Mouse (Mus musculus) cerebellum, adult 2 months (tissue): ENCODE data around the gene Gbp9. TPM values are rescaled to one million over a fixed set of nuclear protein-coding genes. Genes with fewer than 3 reads are reported as not detected.
"Not testable (repeated sequence)": the region's sequence is repeated elsewhere in the genome, so short reads cannot be mapped to it uniquely, and the experiment has no call there.

Experiments
- DNase-seq, 2 experiments: peaks; one replicate each; pipeline ENCODE4 v3.0.0; 2021
- H3K27ac ChIP-seq: fragments of 200-500 bp; 2 replicates; pipeline ENCODE4 v1.5.1; 2012; ENCODE audit warnings: low read length, control low read depth, inconsistent platforms; ENCODE audit not compliant: insufficient read depth
- H3K27me3 ChIP-seq: fragments of 200-500 bp; 2 replicates; pipeline ENCODE4 v1.6.1; 2012; ENCODE audit warnings: inconsistent platforms, mild to moderate bottlenecking, low read length, moderate library complexity; ENCODE audit not compliant: control insufficient read depth, insufficient read depth
- H3K4me1 ChIP-seq: fragments of 200-500 bp; 2 replicates; pipeline ENCODE4 v1.6.1; 2011; ENCODE audit warnings: low read length; ENCODE audit not compliant: control insufficient read depth, insufficient read depth
- H3K4me3 ChIP-seq: fragments of 200-500 bp; replicated peaks from 2 replicates; pipeline ENCODE3; 2011; ENCODE audit warnings: mild to moderate bottlenecking, low read depth, low read length, control low read depth; ENCODE audit not compliant: insufficient read depth
- CTCF ChIP-seq: fragments of 200-500 bp; IDR thresholded peaks from 2 replicates; pipeline ENCODE4 v1.5.1; 2011; ENCODE audit warnings: low read depth, mild to moderate bottlenecking, control low read depth, low read length, moderate library complexity, borderline replicate concordance; ENCODE audit not compliant: insufficient read depth
- POLR2A ChIP-seq: fragments of 200-500 bp; IDR thresholded peaks from 2 replicates; pipeline ENCODE4 v1.6.1; 2011; ENCODE audit warnings: low read length, control low read depth, borderline replicate concordance; ENCODE audit not compliant: insufficient read depth
- WGBS: fragments of 180-500 bp; shearing (Covaris S2); methylation state at CpG from one replicate; pipeline ENCODE4 v1.1.7; 2018; 5-methylcytosine and 5-hydroxymethylcytosine counted together
- polyA plus RNA-seq: library from polyadenylated mRNA; depleted of rRNA; stranded (reverse); fragments of >200 nt; gene quantifications from 2 replicates; pipeline ENCODE4 v1.2.3, GENCODE M21; 2012

The Gbp9 gene
- polyA plus RNA-seq, 1 experiment: 2.6 TPM

DNA sequence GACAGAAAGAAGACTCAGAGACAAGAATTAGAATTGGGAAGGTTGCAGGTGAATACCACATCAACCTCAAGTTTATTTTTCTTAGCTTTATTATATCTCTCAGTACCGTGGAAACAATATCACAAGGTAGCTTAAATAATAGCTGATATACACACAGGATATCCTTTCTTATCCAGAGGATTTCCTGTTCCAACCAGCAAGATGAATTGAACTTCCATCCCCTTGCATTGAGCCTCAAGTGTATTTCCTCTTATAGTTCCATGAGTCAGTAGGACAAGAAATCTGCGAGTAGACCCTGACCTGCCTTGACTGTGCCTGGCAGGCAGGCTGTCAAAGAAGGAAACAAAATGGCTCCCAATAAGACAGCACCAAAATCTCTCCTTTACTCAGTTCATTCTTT lies 23.6 kb downstream of the Gbp9 start:
- Histone ChIP-seq H3K27ac (no peak overlapping the region), H3K27me3 (no peaks in the 10 kb centered on the region), H3K4me1 (no peaks in the 10 kb centered on the region), H3K4me3 (no peak overlapping the region)
- TF ChIP-seq CTCF: no peak
- TF ChIP-seq POLR2A: no peak
- 92% methylated on average over 2 of the region's 2 CpGs for WGBS
- DNase-seq: no peak

DNA sequence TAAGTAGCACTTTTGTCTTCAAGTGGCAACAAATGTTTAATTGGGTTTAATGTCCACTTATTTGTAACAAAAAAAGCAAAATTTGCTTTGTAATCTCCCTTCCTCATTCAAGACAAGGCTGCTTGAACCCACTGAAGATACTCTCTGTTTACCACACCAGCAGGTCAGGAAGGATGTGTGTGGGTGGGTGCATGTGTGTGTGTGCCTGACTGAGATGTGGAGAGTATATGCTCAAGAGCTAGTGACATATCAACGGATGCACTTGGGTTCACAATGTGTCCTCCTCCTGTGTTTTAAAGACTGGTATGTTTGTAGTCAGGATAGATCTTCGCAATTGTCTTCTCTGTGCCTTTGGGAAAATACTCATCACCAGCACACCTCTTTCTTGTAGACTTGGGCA lies 24.6 kb downstream of the Gbp9 start:
- 87% methylated on average over 2 of the region's 2 CpGs for WGBS
- H3K27ac ChIP-seq: no peak overlapping the region
- H3K4me1 ChIP-seq: no peaks in the 10 kb centered on the region
- DNase-seq: no peak
- H3K27me3 ChIP-seq: no peaks in the 10 kb centered on the region
- TF ChIP-seq CTCF (no peak), POLR2A (no peak)
- H3K4me3 ChIP-seq: no peak overlapping the region

DNA sequence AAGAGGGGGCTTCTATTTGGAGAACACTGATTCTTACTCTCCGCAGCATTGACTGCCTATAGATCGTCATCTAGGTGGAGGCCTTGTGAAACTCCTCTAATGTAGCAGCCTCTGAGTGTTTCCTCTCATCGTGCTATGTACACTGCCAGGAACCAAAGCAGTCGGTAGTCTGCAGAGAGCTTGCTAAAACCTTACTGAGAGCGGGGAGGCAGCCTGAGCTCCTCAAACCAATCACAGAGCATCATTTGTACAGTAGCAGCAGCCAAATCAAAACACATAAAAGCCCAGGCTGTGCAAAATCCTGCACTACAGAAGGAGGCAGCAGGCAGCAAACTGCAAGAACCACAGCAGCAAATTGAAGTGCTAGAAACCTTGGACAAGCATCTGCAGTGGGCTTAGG lies 25.7 kb downstream of the Gbp9 start:
- TF ChIP-seq CTCF (no peak), POLR2A (no peak)
- Histone ChIP-seq H3K27me3 (no peaks in the 10 kb centered on the region), H3K4me1 (no peaks in the 10 kb centered on the region), H3K27ac (no peak overlapping the region), H3K4me3 (no peak overlapping the region)
- WGBS: 91% methylated on average over 5 of the region's 5 CpGs
- DNase-seq: no peak

DNA sequence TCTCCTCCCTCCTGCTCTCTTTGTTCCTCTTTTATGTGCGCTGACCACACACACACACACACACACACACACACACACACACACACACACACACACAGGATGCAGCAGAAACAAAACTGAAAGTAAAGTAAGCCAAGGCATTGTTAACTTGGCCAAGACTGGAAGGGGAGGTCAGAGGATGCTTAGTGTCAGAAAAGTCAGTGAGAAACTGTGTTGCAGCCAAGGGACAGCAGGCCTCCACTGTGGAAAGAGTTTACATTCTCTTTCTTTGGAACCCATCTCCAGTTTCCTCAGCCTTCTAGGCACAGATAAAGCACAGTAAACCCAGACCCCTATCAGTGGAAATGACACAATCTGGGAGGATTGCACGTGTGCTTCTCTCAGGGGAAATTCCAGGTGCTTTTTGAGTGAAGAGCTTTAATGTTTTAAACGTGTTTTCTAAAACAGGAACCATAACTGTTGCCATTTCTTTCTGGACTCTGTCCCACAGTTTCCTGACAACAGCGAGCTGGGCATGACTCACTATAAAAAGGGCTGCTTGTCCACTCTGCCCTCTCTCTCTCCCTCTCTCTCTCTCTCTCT lies 29.0 kb downstream of the Gbp9 start:
- DNase-seq: peak in 1 of 2 experiments; percentile 5
- not testable (repeated sequence) for H3K4me1 ChIP-seq, H3K27ac ChIP-seq, H3K27me3 ChIP-seq, H3K4me3 ChIP-seq
- whole genome bisulfite sequencing: 3% methylated on average over 4 of the region's 4 CpGs

DNA sequence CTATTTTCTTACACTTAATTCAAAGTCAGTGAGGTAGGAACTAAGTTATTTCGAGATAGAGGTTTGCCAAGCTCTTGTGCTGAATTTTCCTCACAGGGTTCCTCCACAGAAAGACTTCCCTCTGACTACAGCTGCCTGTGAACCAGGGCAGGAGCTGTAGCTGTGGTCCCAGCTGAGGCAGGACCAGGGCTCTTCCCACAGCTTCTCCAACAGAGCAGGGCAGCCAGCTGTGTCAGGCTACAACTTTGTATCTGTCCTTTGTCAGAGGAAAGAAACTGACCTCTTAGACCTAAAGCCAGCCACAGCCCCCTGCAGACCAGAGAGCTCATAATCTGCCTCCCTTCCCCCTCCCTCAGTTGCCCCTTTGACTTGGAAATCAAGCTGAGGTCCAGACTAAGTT lies 29.6 kb downstream of the Gbp9 start:
- H3K27ac ChIP-seq, H3K27me3 ChIP-seq, H3K4me3 ChIP-seq, H3K4me1 ChIP-seq, DNase-seq: not testable (repeated sequence)
- WGBS: 14% methylated on average over 1 of the region's 1 CpGs

DNA sequence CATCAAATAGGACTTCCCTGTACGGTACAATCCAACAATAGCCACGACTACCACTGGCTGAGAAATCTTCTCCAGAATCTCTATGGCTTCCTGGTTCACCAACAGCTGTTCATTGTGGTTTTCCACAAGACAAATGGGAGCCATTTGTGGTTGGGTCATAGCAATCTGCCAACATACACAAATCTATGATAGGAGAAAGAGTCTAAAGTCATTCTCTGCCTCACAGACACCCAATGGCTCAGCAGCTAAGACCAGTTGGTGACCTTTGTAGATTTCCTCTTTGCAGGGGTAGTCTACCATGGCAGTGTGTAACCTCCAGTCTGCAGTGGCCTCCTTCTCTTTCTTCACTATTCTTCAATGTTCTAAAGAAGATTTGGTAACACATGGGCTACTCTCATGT lies 33.6 kb downstream of the Gbp9 start:
- H3K27ac ChIP-seq, H3K27me3 ChIP-seq, H3K4me3 ChIP-seq, H3K4me1 ChIP-seq, DNase-seq: not testable (repeated sequence)
- 80% methylated on average over 2 of the region's 2 CpGs for WGBS

DNA sequence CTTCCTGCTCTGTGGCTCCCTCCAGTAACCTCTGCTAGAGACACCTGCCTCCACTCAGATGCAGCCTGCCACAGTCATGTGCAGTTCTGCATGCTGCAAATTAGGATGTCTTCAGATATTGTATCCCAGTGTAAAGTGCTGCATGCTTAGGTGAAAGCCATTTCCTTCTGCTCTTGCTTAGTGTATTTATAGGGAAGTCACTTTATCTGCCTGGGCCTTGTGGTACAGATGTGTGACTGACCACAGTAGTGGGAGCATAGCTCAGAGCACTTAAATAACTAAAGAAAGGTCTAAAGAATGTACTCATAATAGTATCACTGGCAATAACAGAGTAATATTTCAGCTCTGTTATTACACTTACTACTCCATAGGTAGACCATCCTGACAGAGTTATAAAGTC lies 57.4 kb downstream of the Gbp9 start:
- DNase-seq: no peak
- no peak for TF ChIP-seq POLR2A
- TF ChIP-seq CTCF: no peak

DNA sequence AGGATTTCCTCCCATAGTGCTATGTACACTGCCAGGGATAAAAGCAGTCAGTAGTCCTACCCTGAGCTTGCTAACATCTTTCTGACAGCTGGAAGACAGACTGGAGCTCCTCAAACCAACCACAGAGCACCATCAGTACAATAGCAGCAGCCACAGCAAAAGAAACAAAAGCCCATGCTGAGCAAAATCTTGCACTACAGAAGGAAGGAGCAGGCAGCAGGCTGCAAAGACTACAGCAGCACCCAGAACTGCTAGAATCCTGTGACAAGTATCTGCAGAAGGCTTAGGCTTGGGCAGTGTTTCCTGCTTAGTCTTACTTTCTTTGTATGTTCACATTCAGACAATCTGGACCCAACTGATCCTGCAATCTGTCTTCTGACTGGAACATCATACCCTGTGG lies 71.0 kb downstream of the Gbp9 start:
- not testable (repeated sequence) for DNase-seq, H3K27ac ChIP-seq, H3K4me1 ChIP-seq, H3K27me3 ChIP-seq, H3K4me3 ChIP-seq

More for the DNA sequence above, 57.4 kb downstream of the Gbp9 start:
- Histone ChIP-seq H3K27me3 (no peaks in the 10 kb centered on the region), H3K27ac (no peak overlapping the region), H3K4me3 (no peak overlapping the region), H3K4me1 (no peaks in the 10 kb centered on the region)

DNA sequence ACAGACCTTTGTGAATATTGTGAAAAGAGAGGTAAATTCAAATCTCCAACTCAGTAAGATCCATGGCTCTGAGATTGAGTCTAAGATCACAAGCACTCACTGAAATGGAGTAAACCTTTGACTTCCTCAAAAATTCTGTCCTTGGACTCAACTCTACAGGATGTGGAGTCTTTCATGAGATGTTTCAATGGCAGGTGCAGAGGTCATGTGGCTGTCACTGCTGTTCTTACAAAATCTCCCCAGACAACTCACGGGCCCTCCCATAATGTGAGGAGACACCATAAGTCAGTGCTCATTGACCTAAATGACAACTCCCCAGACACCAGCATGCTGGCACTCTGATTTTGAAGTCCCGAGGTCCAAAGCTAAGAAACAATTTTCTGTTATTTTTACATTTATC lies 74.9 kb downstream of the Gbp9 start:
- 50% methylated on average over 2 of the region's 2 CpGs for WGBS
- not testable (repeated sequence) for H3K27me3 ChIP-seq, DNase-seq, H3K4me3 ChIP-seq, H3K27ac ChIP-seq, H3K4me1 ChIP-seq
